Mouse (Mus musculus) layer of hippocampus, postnatal 10 days (tissue): ENCODE data around the gene Sh3bp5l. TPM values are rescaled to one million over a fixed set of nuclear protein-coding genes. Genes with fewer than 3 reads are reported as not detected.
A peak's percentile ranks its signal among the peaks of the same experiment; 100 is the strongest.
"Not testable (repeated sequence)": the region's sequence is repeated elsewhere in the genome, so short reads cannot be mapped to it uniquely, and the experiment has no call there.

Source experiments
- DNase-seq, 2 experiments: peaks; one replicate each; pipeline ENCODE4 v3.0.0; 2021; ENCODE audit warnings: low spot score in 2 of 2
- long read RNA-seq: library from polyadenylated mRNA; stranded (forward); transcript quantifications from one replicate; pipeline ENCODE4 v2.0.0, GENCODE M21; 2023
- total RNA-seq, 2 experiments: library from RNA; stranded (reverse); gene quantifications; 2 replicates each; pipeline ENCODE4 v1.2.3; 2021

Sh3bp5l gene
- 10 to 100 TPM; 59.5 to 64.3 TPM for total RNA-seq
- long read RNA-seq, transcript Sh3bp5l-202 (7 exons, 3,016 nt): minor isoform, 11 of 57 reads
- long read RNA-seq, transcript Sh3bp5l-201 (7 exons, 2,977 nt): major isoform, 25 of 57 reads
- long read RNA-seq, partial matches to known transcripts: 1 of 57 reads
- long read RNA-seq, other reads (novel, unspliced or antisense): 20 of 57 reads

GRCm38 (mm10) chr11:58330276-58331148, at the start of gene Sh3bp5l, which contains the start of gene Zfp672:
Sh3bp5l (plus strand) TSS chr11:58330724.
Zfp672 (minus strand) TSS chr11:58330339.
- DNase-seq: peak; percentile 89

GRCm38 (mm10) chr11:58281970-58282496, 48.5 kb upstream of the Sh3bp5l start:
- no peak for DNase-seq

- no peak for DNase-seq
Measured at GRCm38 (mm10) chr11:58282518-58282917, 48.0 kb upstream of the Sh3bp5l start.

GRCm38 (mm10) chr11:58289992-58290682, 40.4 kb upstream of the Sh3bp5l start:
- no peak for DNase-seq

DNA sequence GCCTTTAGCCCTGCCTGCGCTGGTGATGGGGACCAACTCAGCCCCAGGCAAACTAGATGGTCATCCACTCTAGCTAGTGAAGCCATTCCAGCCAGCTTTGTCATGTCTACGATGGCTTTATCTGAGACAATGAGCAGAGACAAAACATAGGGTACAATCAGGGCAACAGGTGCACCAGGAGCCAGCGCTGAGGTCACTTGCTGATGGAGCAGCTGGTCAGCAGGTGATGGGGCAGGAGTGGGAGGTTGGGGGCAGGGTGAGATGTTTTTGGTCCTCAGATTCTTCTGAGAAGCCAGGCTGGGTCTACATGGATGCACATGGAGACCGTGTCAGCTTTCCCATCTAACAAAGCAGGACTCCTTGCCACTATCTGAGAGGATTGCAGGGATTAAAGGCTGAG, 39.7 kb upstream of the Sh3bp5l start:
- DNase-seq: no peak

GRCm38 (mm10) chr11:58292791-58293190, 37.7 kb upstream of the Sh3bp5l start:
- no peak for DNase-seq

- no peak for DNase-seq
Measured at GRCm38 (mm10) chr11:58297396-58297795, 33.1 kb upstream of the Sh3bp5l start.

DNA sequence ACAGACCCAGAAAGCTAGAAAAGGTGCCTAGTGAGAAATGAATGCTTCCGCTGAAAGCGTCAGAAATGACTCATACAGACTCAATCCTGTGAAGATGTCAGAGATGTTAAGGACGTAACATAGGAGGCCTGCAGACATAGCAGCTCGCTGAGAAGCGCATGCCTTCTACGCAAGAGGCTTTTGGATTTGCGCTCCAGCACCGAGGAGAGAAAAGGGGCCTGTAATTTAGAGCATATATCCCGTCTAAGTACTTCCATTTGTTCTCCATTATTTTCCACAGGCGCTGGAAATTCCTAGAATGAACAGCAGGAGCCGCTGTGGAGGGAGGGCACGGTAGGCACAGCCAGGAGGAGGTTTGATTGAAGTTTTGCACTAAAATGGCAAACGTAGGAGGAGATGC, 29.5 kb upstream of the Sh3bp5l start:
- DNase-seq: peak; percentile 86 to 87

- peak; percentile 99 for DNase-seq
Measured at GRCm38 (mm10) chr11:58301837-58302754, 28.4 kb upstream of the Sh3bp5l start.

- DNase-seq: no peak
Measured at GRCm38 (mm10) chr11:58302774-58303445, 27.6 kb upstream of the Sh3bp5l start.

DNA sequence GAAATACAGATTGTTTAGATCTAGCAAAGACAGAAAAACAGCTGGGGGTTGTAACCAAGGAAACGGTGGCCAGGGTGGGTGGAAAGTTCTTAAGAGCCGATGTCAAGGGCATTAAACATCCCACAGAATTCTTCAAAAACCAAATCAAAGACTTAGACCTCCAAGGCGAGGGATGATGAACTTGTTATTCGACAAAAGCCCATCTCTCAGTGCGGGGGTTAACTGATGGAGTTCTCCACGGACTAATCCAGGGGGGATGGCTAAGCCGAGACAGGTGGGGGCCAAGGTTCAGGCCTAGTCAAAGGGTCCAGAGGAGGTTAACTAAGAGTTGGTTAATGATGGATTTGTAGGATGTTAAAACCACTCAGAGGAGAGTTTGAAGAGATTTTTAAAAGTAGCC, 26.9 kb upstream of the Sh3bp5l start:
- DNase-seq: no peak

GRCm38 (mm10) chr11:58305299-58305698, 25.2 kb upstream of the Sh3bp5l start:
- DNase-seq: not testable (repeated sequence)

- DNase-seq: peak; percentile 93 to 96
Measured at GRCm38 (mm10) chr11:58306860-58307308, 23.6 kb upstream of the Sh3bp5l start, which contains the start of gene Zfp692. Zfp692 (plus strand) TSS chr11:58307069.

- peak; percentile 51 to 68 for DNase-seq
Measured at GRCm38 (mm10) chr11:58307411-58308080, 23.0 kb upstream of the Sh3bp5l start.

DNA sequence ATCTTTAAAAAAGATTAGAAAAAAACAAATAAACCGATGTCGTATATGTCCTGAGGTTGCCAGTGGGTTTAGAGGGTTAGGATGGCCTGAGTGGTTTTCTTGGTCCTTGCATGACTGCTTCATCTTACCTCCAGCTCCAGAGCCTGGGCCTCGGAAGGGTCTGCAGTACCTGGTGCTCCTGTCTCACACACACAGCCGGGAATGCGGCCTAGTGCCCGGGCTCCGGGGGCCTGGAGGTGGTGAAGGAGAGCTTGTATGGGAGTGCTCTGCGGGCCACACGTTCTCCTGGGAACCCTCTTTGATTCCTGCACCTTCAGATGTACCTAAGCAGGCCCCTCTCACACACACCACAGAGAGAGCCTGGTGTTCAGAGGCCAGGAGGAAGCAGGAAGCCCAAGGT, 21.9 kb upstream of the Sh3bp5l start:
- DNase-seq: no peak

DNA sequence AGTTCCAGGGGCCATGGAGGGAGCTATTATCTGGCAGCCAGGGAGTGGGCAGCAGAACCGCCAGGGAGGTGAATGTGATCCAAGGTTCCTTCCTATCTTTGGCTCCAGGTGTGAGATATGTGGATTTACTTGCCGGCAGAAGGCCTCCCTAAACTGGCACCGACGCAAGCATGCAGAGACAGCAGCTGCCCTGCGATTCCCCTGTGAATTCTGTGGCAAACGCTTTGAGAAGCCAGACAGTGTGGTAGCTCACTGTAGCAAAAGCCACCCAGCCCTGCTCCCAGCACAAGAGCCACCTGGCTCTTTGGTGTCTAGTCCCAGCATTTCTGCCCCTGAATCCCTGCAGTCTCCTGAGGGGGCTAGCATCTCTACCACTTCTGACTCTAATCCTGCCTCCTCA, 16.5 kb upstream of the Sh3bp5l start:
- DNase-seq: peak; percentile 29 to 31

- no peak for DNase-seq
Measured at GRCm38 (mm10) chr11:58315536-58316168, 14.9 kb upstream of the Sh3bp5l start.

DNA sequence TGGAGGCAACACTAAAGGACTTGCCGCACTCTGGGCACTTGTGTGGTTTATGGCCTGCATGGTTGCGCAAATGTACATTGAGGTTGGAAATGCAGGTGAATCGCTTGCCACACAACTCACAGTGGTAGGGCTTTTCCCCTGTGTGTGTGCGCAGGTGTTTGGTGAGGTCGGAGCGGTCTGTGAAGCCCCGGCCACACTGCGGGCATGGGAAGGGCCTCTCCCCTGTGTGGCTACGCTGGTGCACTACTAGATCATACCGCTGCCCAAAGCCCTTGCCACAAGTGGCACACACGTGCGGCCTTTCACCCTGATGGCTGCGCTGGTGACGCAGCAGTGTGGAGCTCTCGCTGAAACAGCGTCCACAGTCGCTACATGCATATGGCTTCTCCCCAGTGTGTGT, 14.2 kb upstream of the Sh3bp5l start:
- DNase-seq: no peak
